Mouse (Mus musculus) cerebellum, adult 2 months (tissue): ENCODE data around the gene Pth1r.

Source experiments
- CTCF ChIP-seq: fragments of 200-500 bp; IDR thresholded peaks from 2 replicates; pipeline ENCODE4 v1.5.1; 2011; ENCODE audit warnings: low read depth, mild to moderate bottlenecking, control low read depth, low read length, moderate library complexity, borderline replicate concordance; ENCODE audit not compliant: insufficient read depth
- POLR2A ChIP-seq: fragments of 200-500 bp; IDR thresholded peaks from 2 replicates; pipeline ENCODE4 v1.6.1; 2011; ENCODE audit warnings: low read length, control low read depth, borderline replicate concordance; ENCODE audit not compliant: insufficient read depth

DNA sequence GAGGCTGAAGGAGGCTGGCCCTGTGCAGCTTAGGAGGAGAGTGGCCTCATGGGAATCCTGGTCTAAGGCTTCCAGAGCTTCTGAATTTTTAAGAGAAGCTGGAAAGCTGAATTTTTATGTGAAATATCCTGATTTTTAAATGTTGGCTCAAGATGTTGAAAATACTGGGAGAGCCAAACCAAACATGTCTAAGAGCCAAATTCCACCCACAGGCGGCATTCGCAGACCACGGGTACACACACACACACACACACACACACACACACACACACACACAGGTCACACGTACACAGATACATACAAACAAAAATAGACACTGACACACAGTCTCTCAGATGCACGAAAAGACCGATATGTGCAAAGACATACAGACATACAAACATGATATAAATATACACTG is 28.9 kb downstream of the Pth1r start:
- TF ChIP-seq CTCF, result no peak
- TF ChIP-seq POLR2A, result no peak
